Mouse (Mus musculus) lung, postnatal 25 days (tissue): ENCODE measurements at regions not wholly inside any gene's neighbourhood (a gene's known extent, or its start where the extent isn't known, plus 50 kb on each side); places are given as distances from the start of the nearest gene placed in this dataset.
"Not testable (repeated sequence)": the region's sequence is repeated elsewhere in the genome, so short reads cannot be mapped to it uniquely, and the experiment has no call there.

Source experiments
- DNase-seq: peaks from one replicate; pipeline ENCODE4 v3.0.0; 2022; ENCODE audit warnings: low spot score

DNA sequence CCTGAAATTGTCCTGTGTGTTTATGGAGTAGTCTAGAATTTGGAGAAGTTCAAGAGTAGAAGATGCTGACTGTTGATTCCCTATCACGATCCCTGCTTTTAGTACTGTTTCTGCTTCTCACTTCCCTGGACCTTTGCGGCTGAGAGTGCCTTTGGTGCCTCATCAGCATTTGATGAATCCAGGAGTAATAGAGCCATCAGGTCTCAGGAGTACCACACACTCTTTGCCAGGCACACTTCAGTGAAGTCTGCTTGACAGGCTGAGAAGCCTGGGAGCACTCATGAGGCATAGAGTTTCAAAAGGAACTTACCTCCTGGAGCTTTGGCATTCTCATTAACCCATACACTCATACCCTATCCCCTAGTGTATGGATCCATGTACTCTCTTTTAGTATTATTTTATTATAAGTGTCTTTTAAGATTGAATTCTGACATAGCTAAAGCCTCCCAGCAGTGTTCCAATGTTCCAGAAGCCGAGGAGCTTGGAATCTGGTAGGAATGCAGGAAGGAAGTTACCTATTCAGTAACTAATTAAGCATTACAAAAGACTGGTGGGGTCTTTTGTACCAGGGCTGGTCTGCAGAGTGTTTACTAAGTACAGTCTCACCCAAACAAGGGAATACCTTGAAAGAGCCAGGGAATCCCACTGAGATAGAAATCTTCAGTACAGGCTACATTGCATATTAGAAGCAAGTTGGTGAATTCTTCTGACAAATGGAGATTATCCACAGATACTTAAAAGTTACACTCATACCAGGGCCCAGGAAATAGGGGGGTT is 139.7 kb downstream of the Tex13c3 start:
- DNase-seq = not testable (repeated sequence)

DNA sequence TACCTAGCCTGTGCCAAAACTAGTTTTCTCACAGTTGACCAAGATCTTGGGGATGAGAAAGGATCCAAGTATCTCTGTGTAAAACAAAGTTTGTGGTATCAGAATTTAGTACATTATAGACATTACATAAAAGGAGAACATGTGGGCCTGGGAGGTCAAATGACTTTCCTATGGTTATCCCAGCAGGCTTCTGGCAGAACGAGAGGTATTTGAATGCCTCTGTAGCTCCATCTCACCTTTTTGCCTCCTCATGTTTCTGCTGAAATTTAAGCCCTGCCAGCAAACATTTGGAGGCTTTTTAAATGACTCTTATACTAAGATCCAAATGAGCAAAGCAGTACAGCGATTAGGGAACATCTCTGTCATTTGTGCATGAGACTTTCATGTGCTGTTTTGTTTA is 167.8 kb downstream of the Tex13c3 start:
- no peak for DNase-seq

DNA sequence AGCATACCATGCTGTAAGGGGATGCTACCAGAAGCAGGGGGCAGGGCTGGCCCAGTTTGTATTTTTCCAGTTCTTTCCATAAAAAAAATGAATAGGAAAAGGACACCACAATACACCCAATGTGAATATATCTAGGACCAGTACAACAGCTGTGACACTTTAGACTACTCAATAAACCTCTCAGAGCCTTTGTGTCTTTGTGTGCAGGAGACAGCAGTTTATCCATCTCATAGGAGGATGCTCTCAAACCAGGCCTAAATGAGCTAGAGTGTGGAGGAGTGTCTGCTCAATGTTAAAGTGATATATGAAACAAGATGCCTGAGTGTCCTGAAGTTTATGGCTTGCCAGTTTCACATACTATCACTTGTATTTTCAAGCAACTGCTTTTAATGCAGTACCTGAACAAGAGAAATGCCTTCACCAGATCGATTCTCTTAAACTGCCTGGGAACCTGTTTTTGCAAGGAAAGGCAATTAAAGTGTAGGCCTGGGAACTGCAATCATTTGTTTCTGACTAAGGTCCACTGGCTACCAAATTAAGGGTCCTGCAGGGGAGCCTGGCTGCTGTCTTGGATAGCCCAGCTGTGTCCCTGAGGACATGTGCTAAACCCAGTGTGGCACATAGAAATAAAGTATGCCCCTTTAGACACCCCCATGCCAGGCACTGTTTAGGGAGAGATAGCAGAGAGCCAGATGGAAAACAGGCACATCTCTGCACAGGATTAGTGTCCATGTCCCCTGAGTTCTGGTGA is 169.1 kb downstream of the Tex13c3 start:
- DNase-seq = no peak

DNA sequence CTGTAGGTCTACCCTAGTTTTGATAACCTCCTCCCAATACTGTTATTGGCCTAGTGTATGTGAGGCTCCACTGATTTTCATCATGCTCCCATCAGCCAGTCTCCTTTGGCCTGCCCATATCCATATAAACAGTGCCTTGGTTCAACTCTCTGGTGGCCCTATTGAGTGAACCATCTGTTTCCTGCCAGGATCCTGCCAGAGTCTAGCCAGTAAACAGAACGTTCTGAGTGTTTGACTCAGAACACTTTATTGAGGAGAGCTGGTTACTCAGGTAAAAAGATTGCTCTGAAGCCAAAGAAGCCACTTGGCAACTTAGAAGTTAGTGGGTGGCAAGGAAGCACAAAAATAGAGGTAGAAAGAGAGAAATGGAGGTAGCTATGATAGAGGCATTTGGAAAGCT is 169.7 kb downstream of the Tex13c3 start:
- DNase-seq = no peak

DNA sequence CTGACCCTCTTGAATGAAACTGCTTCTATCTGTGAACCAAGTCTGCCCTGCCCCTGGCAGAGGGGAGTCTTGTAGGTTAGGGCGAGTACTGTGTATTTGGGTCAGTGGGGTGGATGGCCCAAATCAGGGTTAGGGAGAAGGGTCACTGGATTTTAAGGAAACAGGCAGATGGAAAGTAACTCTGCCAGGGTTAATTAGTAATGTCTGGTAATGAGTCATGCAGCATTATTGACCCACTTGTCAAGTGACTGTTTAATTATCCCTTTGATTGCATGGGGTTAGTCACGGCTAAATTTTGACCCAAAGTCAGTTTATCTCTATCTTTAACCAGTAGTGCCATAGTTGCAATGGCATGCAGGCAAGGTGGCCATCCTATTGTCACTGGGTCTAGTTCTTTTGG is 192.9 kb downstream of the Tex13c3 start:
- DNase-seq = no peak

DNA sequence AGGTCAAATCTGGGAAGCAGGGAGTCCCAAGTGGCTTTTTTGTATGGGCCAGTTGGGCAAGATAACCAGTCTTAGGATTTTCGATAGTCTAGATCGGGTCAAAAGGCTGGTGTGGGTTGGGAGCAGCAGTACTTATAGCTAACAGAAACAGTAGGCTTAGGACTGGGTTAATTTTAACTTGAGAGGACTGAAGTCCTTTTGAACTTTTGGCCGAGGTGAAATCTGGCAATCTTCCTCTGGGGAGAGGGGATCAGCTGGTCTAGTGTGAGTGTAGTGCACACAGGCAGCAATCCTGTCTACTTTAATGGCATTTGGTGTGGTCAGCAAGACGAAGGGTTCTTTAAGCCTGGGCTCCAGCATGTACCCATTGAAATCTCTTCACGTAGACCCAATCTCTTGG is 194.7 kb downstream of the Tex13c3 start:
- no peak for DNase-seq

DNA sequence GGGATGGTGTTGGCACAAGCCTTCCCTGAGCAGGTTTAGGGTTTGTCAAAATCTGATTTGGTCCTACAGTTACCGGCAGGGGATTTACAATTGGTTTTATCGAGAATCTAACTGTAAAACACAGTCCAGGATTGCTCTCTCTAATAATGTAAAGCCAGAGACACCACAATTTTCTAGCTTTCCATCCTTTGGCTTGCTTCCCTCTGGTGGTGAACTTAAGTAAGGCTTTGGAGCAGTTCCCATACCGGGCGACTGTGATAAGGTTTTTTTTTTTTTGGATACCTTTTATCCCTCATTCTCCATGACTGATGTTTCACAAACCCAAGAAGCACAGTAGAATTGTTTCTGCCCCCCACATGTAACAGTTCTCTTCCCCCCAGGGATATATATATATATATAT is 195.3 kb downstream of the Tex13c3 start:
- no peak for DNase-seq

DNA sequence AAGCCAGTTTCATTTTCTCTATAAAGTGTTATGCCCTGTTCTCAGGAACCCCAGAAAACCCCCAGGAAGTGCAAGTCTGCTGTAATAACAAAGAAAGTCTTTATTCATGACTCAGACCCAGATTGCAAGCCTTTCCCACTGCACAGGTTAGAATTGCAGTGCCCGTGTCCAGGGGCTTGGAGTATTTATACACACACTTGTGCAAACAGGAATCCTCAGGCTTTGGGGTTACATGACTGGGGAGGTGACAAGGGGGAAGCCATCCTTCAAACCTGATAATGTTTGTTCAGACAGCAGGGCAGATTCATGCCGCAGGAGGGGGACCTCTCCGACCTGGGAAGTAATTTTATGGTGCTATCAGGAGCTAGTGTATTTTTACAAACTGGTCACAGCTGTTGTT is 198.0 kb downstream of the Tex13c3 start:
- DNase-seq = no peak

DNA sequence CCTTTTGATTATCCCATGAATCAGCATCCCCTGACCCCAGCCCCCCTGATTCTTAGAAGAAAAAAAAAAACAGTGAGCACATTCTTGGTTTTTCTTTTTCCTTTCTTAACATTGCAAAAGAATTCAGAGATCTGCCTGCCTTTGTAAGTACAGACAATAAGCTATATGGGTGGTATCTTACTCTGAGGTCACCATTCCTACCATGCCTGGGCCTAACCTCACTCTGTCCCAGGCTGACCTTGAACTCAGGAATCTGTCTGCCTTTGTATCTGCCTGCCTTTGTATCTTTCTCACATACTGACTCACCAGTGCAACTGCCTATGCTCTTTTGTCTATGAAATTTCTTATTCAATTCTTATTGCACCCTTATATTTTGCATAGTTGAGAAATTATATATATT is 216.9 kb downstream of the Tex13c3 start:
- DNase-seq = no peak

DNA sequence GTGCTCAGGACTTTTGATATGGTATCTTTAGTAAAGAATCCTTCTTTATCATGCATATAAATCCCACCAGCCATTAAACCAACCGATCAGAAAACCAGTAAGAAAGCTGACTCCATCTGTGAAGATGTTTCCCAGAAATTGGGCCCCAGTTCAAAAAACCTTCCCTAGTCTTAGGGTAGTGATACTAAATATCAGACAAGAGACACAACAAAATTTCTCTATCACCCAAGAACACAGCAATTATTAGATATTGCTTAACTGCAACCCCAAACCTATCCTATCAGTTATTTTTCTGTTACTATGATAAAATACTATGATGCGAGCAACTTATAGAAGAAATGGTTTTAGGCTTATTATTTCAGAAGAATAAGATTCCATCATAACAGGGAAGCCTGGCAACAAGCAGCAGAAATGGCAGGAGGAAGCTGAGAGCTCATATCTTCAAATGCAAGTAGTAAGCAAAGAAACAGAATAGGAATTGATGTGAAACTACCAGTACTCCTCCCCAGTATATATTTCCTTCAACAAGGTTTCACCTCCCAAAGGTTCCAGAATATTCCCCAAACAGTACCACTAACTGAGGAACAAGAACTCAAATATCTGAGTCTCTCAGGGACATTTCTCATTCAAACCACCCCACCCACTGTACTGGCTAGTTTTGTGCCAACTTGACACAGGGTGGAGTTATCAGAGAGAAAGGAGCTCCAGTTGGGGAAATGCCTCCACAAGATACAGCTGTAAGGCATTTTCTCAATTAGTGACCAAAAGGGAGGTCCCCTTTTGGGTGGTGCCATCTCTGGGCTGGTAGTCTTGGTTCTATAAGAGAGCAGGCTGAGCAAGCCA is 234.1 kb downstream of the Tex13c3 start:
- no peak for DNase-seq

DNA sequence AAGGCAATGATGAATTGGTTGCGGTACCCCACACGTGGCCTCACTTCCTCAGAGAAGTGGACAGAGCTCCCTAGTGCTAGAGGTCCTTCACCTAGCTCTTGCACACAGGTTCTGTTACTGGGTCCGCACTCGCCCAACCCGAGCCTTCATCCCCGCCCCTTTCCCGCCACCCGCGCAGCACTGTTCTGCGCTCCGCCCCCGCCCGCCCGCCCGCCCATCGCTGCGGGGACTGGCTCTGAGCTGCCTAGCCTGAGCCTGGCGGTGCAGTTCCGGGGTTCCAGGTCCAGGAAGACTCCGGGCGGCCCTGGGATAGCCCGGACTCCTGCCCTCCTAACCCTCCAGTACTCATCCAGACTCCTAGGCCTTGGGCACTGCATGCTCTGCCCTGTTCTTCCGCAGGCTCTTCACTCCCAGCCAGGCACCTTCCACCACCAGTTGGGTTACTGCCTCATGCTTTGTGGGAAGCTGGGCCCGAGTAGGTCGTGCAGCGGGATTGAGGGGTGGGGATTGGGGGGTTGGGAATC is 243.3 kb downstream of the Tex13c3 start:
- DNase-seq = peak; percentile 43

DNA sequence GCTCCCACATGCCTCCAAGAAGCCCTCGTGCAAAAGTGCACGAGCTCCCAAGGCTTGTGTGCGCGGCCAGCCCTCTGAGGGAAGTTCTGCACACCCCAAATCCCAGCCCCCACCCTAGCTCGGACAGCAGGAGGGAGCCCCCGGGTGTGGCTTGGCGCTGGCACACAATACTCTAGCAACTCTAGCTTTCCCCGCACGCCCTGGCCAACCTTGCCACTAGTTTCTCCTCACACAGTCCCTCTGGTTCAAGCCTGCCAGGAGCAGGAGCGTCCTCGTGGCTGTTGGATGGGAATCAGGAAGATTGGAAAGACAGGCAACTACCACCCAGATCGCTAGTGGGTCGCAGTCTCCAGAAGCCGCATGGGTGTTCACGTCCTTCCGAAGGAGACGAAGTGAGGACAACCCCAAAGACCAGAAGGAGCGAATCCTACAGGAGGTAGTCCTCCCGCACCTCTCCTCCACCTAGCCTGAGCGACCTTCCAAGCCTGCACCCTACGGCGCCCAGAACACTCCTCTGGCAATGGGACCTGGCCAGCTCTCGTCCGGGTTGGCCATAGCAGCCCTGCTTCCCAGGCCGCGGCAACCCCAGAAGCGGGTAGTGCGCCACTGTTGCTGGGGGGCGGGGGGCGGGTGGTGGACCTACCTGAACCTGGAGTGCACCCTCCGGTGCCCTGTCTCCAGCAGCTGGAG is 243.9 kb downstream of the Tex13c3 start:
- no peak for DNase-seq

DNA sequence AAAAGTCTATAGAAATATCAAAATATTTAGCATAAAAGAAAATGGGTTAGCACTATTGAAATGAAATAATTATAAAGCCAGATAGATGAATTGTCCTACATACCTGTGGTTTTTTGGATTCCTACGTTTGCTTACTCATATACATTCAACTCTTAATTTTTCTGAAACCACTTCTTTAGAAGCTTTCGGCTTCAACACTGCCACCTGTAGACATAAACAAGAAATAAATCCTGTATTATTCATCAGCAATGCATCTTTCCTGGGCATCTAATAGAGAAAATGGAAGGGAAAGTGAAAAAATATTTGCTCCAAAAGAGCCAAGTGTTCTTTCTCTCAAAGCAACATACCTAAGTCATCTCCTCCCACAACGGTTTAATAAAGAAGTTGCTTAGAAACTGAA is 245.7 kb downstream of the Tex13c3 start:
- DNase-seq = no peak

DNA sequence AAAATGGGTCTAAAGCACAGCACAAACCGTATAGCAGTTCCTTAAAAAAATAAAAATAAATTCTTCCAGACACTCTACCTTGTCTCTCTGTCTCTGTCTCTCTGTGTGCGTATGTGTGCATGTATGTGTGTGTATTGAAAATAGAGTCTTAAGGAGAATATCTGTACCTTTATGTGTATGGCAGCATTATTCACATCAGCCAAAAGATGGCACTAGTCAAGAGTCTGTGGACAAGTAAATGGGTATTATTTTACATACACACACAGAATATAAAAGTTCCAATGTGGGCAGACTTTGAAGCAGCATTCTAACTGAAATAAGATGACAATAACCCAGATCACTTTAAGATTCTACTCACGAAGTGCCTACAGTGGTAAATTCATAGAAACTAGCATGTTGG is 249.3 kb downstream of the Tex13c3 start:
- DNase-seq = no peak

DNA sequence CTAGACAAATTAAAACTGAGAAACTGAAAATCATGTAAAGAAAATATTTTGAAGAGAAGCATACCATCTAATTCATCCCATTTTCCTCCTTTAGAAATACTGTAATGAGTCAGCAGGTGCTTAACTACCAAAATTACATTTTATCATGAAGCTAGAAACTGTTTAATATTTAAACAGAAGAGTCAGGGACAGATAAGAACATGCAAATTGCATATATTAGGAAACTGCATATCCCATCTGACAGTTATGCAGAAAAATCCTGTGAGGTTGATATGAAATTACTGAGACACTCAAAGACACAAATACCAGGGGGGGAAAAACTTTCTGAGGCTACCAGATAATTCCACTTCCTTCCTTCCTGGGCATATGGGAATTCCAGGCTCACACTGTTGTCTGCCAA is 257.8 kb downstream of the Tex13c3 start:
- DNase-seq = no peak

DNA sequence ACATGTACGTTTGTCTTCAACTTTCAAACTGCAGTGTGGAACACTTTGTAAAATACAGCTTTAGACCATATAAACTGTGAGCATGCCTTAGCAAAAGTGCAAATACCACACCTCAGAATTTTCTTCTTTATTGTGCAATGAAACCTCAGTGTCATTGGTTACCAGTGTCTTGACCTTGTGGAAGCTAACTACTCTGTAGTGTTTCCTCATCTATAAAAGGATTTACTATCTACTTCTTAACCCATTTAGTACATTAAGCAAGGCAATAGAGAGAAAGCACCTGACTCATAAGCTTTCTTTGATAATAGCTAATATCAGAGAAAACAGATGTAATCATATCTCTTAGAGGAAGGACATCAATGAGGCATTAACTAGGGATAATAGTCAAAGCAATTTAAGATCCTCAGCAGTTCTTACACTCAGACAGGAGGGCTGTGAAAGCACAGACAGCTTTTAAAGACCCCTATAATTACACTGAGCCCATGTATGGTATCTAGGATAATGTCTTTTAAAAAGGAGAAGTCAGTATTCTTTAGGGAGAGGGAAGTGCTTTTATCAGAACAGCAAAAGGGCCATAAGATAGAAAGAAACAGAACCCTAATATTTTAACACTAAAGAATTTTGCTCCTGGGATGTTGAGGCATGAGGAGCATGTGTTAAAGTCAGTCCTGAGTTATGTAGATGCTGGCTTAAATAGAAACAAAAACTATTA is 260.2 kb downstream of the Tex13c3 start:
- DNase-seq = no peak

DNA sequence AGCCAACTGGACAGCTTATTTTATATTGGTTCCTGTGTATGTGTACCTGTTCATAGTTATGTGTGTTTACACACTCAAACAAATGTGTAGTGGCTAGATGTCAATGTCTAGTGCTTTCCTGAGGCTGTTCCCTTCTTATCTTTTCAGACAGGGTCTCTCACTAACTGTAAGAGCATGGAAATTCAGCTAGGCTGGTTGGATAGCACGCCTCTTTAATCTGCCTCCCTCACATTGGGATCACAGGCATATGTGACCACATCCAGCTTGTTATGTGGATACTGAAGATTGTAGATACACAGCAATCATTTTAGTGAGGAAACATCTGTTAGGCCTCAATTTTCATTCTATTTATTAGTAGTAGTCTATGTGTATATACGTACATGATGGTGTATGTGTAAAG is 261.4 kb downstream of the Tex13c3 start:
- no peak for DNase-seq

DNA sequence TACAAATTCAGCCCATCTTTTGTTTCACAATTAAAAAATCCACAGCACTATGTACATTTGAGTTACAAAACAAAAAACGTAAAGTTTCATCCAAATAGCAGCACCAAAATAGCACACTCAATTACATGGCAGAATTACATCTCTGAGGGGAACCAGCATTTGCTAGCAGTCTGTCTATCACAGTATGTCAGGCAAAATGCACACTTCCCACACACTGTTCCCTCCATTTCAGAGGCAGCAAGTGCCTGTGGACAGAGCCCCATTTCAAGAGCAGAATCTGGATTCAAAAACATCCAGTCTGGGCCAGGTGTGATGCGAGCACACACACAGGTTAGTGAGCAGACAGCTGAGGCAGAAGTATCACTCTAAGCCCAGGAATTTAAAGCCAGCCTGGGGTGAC is 261.8 kb downstream of the Tex13c3 start:
- no peak for DNase-seq

DNA sequence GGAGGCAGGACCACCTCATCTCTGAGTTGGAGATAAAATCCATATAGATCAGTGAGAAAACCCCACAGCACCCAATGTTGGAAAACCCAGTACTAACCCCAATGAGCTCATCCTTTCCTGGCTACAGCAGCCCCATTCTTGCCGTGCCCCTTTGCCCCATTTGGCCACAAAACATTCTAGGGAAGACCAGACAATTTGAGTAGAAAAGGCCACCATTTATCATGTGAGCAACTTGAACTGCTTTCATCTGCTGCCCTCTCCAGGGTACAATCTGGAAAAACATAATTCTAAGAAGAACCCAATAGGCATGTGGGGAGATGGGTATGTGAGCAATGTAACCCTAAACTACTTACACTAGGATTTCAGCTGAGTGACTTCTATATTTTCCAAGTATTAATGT is 274.7 kb downstream of the Tex13c3 start:
- no peak for DNase-seq

DNA sequence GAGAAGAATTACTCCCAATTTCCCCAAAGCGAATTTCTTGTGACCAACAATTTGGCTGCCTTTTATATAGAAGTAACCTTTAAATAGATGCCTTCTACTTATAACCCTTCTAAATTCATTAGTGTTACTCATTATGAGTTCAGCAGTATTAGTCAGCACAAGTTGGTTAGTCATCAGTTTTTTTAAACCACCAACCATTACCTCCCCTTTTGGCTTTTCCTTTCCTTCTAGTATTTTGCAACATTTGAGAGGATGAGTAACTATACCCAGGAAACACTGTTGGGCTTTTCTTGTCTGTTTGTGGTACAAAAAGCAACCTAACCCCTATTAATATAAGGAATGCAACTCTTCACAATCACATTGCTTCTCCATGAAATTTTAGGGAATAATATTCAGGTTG is 278.6 kb downstream of the Tex13c3 start:
- DNase-seq = no peak

DNA sequence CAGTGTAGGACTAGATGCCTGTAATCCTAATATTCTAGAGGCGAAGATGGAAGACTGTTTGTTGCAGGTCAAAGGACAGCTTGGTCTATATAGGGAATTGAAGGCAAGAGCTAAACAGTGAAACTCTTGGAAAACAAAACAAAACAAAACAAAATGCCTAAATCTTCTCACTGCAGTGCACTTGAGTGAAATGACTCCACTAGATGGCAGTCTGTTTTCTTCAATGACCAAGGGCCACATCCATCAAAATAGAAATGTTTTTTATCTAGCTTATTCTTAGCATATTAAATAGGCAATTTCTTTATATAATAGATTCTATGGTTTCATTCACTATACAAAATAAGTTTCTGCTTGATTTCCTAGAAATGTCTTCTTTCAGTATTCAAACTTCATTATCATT is 279.7 kb downstream of the Tex13c3 start:
- no peak for DNase-seq
